Mouse (Mus musculus): ENCODE measurements around the gene Trir.

Gene Trir

DNA sequence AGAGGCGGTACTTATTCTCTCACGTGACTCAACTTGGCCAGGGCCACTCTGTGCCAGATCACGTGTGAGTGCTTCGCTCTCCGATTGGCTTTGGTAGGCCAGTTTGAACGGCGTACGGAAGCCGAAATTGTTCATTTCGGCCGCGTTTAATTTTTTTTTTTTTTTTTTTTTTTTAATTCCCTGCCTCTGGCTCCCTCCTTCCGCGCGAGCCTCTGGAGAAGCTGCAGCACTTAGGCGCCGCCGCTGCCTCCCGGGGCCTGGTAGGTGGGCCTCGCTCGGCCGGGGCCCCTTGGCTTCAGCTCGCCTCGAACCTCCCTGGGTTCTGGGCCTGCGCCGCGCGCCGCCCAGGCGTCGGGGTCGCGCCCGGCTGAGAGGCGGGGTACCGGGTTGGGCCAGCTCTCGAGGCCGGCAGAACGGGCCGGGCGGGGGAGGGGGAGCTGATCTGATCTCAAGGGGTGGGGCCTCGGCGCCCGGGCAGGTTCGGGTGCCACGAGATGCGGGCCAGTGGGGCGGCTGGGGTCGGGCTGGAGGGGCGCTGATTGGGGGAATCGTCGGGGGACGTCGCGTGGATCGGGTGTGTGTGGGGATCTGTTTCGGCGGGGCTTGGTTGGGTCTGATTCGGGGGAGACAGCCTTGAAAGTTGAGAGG, 10.2 kb downstream of the Trir start, which contains the start of gene Tnpo2:
Tnpo2 (plus strand) TSS at position 198 of the 648 bp plus-strand sequence.
- DNase-seq (ENCODE audit: low spot score): peak; percentile 92

GRCm38 (mm10) chr8:85037366-85037680, 10.7 kb downstream of the Trir start:
- DNase-seq (ENCODE audit: low spot score): no peak

- peak; percentile 46 for DNase-seq (ENCODE audit: low spot score)
These were observed 11.3 kb downstream of the Trir start for GRCm38 (mm10) chr8:85037681-85038531.

- no peak for DNase-seq (ENCODE audit: low spot score)
These were observed 17.0 kb downstream of the Trir start for GRCm38 (mm10) chr8:85043619-85044018.

- no peak for DNase-seq (ENCODE audit: low spot score)
These were observed 30.7 kb downstream of the Trir start for GRCm38 (mm10) chr8:85057367-85057766.

GRCm38 (mm10) chr8:85059879-85060616, 33.4 kb downstream of the Trir start, which contains the start of gene Fbxw9:
TSS of gene Fbxw9 (plus strand) at chr8:85060055.
- DNase-seq (ENCODE audit: low spot score): peak; percentile 92

GRCm38 (mm10) chr8:85062603-85063002, 36.0 kb downstream of the Trir start:
- no peak for DNase-seq (ENCODE audit: low spot score)

GRCm38 (mm10) chr8:85065213-85065612, 38.6 kb downstream of the Trir start:
- no peak for DNase-seq (ENCODE audit: low spot score)

DNA sequence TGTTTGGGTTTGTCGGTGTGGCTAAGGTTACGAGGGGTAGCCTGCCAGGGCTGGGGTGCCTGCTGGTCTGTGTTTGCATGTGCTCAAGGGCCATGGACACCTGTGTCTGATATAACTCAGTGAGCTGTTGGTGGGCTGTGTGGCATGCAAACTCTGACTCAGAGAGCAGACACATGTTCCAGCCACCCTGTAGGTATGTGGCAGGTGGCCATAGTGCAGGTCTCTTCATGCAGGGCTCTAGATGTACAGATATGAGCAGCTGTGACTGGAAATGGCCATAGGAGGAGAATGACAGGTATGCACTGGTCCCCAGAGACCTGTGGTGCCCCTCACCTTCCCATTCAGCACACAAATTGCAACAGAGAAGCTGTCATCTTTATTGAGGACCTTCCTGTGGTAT, 40.5 kb downstream of the Trir start:
- no peak for DNase-seq (ENCODE audit: low spot score)

DNA sequence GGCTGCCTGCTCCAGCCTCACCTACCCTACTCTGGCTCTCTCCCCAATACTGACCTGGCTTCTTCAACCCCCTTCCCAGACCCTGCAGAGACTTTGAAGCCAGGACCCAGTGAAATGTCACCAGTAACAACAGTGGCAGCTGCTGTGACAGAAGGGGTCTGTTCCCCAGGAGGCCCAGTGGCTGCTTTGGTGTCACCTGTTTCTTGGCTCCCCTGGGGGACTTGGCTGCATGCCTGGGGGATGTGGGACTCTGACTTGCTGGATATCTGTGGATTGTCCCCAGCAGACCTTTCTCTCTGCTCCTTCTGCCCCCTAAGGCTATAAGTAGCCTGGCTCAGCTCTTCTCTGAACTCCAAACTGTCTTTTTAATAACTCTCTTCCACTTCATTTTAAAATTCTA, 41.4 kb downstream of the Trir start, which contains the start of gene Gm5741:
Gm5741 (minus strand) TSS at position 1 of the 400 bp plus-strand sequence.
- DNase-seq (ENCODE audit: low spot score): no peak

DNA sequence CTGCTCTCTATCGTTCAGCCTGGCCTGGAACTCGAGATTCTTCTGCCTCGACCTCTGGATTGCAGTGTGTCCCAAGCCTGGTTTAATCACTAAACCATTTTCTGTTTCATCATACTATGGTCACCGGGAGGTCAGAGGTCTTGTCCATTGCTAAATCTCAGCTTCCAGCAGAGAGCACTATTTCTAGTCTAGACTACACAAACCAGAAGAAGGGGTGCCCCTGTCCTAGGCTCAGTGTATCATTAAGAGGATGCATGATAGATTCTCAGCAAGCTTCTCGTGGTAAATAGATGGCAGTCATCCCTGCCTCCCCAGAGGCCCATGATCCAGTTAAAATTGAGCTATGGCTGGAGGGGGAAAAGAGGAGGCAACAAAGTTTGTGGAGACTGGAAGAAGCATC, 44.4 kb downstream of the Trir start:
- DNase-seq (ENCODE audit: low spot score): no peak

GRCm38 (mm10) chr8:85071514-85072281, 45.1 kb downstream of the Trir start, which contains the start of gene Dhps:
TSS of gene Dhps (plus strand) at chr8:85071757.
- DNase-seq (ENCODE audit: low spot score): peak; percentile 90

- no peak for DNase-seq (ENCODE audit: low spot score)
These were observed 45.8 kb downstream of the Trir start for GRCm38 (mm10) chr8:85072364-85072929.

DNA sequence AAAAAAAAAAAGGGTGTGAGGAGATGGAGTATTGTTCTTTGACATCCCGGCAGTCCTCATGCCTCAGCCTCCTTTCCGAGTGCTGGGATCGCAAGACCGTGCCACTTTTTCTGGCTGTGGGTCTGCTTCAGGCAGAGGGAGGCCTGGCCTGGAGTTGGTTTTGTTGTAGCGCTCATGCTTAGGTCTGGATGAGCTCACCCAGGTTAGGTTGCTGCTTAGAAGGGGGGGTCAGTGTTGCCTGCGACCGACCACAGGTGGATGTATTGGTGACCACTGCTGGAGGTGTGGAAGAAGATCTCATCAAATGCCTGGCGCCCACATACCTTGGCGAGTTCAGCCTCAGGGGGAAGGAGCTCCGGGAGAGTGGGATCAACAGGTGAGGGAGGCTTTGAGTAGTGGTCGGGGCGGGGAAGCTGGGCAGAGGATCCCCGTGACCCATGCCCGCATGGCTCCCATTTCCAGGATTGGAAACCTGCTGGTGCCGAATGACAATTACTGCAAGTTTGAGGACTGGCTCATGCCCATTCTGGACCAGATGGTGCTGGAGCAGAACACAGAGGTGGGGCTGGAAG, 46.5 kb downstream of the Trir start:
- no peak for DNase-seq (ENCODE audit: low spot score)

- no peak for DNase-seq (ENCODE audit: low spot score)
These were observed 47.5 kb downstream of the Trir start for GRCm38 (mm10) chr8:85074167-85074566.

- no peak for DNase-seq (ENCODE audit: low spot score)
These were observed 48.0 kb downstream of the Trir start for GRCm38 (mm10) chr8:85074617-85075016.

- no peak for DNase-seq (ENCODE audit: low spot score)
These were observed 49.4 kb downstream of the Trir start for GRCm38 (mm10) chr8:85076001-85076400.

- peak; percentile 77 for DNase-seq (ENCODE audit: low spot score)
These were observed 50.4 kb downstream of the Trir start for GRCm38 (mm10) chr8:85076993-85077392.

Measured in T-cell, adult 2 months (primary cell).